Mouse (Mus musculus): ENCODE data around the gene Pgam1. TPM values are rescaled to one million over a fixed set of nuclear protein-coding genes. Genes with fewer than 3 reads are reported as not detected.

Gene Pgam1
- polyA plus RNA-seq, 1 experiment from 2014 or later, result 860 TPM

DNA sequence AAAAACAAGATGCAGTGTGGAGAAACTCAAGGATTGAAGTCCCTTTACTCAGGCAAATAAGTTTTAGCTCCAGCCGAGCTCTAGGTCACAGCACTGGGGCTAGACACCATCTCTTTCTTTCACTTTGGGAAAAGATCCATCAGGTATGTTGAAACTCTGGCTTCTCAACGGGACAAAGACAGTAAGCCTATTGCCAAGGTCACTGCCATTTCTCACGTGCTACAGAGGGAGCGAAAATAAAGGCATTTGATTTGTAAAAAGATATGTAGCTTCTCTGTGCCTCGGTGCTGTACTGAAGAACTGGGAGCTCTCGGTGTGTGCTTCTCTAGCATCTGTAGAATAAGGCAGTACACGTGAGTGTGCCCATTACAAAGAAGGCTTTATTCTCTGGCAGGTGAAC is 32.1 kb downstream of the Pgam1 start:
- no peaks in the 10 kb centered on the region for H3K4me1 ChIP-seq (ENCODE audit: control insufficient read depth, insufficient read depth, low read length)
- H3K27ac ChIP-seq (ENCODE audit: low read depth, low read length), result no peak overlapping the region
- H3K9me3 ChIP-seq (ENCODE audit: control insufficient read depth, low read length), result no peaks in the 10 kb centered on the region
- H3K4me2 ChIP-seq (ENCODE audit: low read depth), result no peak overlapping the region
- DNase-seq (ENCODE audit: low spot score) (no peak), ATAC-seq (ENCODE audit: insufficient read depth, low FRiP score, low TSS enrichment) (no peak)
- H3K27me3 ChIP-seq (ENCODE audit: control insufficient read depth, insufficient read depth, low read length), result no peaks in the 10 kb centered on the region
- 86% methylated on average over 7 of the region's 7 CpGs for WGBS
- H3K9ac ChIP-seq (ENCODE audit: low read length), result no peak overlapping the region
- H3K36me3 ChIP-seq (ENCODE audit: control insufficient read depth, insufficient read depth, low read length), result peaks cover 33% of the 10 kb centered on the region
- no peak overlapping the region for H3K4me3 ChIP-seq (ENCODE audit: low read depth, low read length)

DNA sequence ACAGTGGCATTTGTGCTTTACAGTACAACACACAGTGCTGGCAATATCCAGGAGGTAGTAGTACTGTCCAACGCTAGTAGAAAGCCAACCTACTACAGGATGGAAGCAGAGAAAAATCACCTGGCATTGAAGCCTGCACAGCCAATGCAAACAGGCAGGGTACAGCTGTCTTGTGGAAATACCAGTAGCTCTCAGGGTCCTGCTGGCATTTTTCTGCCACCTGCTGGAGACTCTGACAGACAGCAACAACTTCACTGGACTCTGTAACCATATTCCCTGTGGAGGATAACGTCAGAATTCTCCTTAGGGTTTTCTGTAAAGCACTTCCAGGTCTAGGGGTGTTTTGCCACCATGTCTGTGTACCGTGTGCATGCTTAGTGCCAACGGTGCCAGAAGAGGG is 40.6 kb downstream of the Pgam1 start:
- Histone ChIP-seq H3K4me3 (ENCODE audit: low read depth, low read length) (no peak overlapping the region), H3K4me1 (ENCODE audit: control insufficient read depth, insufficient read depth, low read length) (no peaks in the 10 kb centered on the region), H3K9ac (ENCODE audit: low read length) (no peak overlapping the region), H3K36me3 (ENCODE audit: control insufficient read depth, insufficient read depth, low read length) (peaks cover 19% of the 10 kb centered on the region), H3K27me3 (ENCODE audit: control insufficient read depth, insufficient read depth, low read length) (no peaks in the 10 kb centered on the region), H3K4me2 (ENCODE audit: low read depth) (no peak overlapping the region), H3K27ac (ENCODE audit: low read depth, low read length) (no peak overlapping the region), H3K9me3 (ENCODE audit: control insufficient read depth, low read length) (no peaks in the 10 kb centered on the region)
- DNase-seq (ENCODE audit: low spot score), result no peak
- ATAC-seq (ENCODE audit: insufficient read depth, low FRiP score, low TSS enrichment), result no peak
- 81% methylated on average over 4 of the region's 4 CpGs for WGBS

DNA sequence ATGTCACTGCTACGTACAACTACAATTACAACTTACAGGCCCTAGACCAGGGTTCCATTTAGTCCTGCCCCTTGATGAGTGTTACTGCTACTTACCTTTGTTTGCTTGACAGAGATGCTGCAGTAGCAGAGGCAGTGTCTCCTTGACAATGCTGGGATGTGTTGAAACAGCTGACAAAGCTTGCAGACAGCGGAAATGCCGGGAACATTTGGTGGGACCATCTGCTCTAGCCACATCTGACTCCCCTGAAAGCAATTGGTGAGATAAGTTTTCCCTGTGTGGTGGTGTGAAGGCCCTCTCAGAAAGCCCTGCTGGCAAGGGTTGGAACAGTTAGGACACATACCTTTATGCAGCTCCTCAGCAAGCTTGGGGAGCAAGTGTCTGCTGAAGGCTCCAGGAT is 41.9 kb downstream of the Pgam1 start:
- DNase-seq (ENCODE audit: low spot score), result no peak
- H3K9ac ChIP-seq (ENCODE audit: low read length), result no peak overlapping the region
- no peak for ATAC-seq (ENCODE audit: insufficient read depth, low FRiP score, low TSS enrichment)
- H3K4me3 ChIP-seq (ENCODE audit: low read depth, low read length), result no peak overlapping the region
- no peaks in the 10 kb centered on the region for H3K4me1 ChIP-seq (ENCODE audit: control insufficient read depth, insufficient read depth, low read length)
- H3K36me3 ChIP-seq (ENCODE audit: control insufficient read depth, insufficient read depth, low read length), result peaks cover 15% of the 10 kb centered on the region
- no peak overlapping the region for H3K4me2 ChIP-seq (ENCODE audit: low read depth)
- WGBS, result 70% methylated on average over 3 of the region's 3 CpGs
- H3K27ac ChIP-seq (ENCODE audit: low read depth, low read length), result no peak overlapping the region
- H3K9me3 ChIP-seq (ENCODE audit: control insufficient read depth, low read length), result no peaks in the 10 kb centered on the region
- H3K27me3 ChIP-seq (ENCODE audit: control insufficient read depth, insufficient read depth, low read length), result no peaks in the 10 kb centered on the region

Other genes starting within 250 kb of the Pgam1 start
- gene Slit1, start 168.3 kb upstream of the Pgam1 start, polyA plus RNA-seq (2014; fragmentation: Nextera tagmentation; extraction: Ambion mirVana), result 15.3 and 17.0 TPM in 2 replicates
- 37.0 and 37.3 TPM in 2 replicates for gene Arhgap19, start 109.9 kb upstream of the Pgam1 start, polyA plus RNA-seq (2014; fragmentation: Nextera tagmentation; extraction: Ambion mirVana)
- gene Frat1, start 82.0 kb upstream of the Pgam1 start, polyA plus RNA-seq (2014; fragmentation: Nextera tagmentation; extraction: Ambion mirVana), result 8.6 and 8.9 TPM in 2 replicates
- gene Frat2, start 63.8 kb upstream of the Pgam1 start, polyA plus RNA-seq (2014; fragmentation: Nextera tagmentation; extraction: Ambion mirVana), result 6.5 and 8.7 TPM in 2 replicates
- gene Rrp12, start 15.8 kb upstream of the Pgam1 start, polyA plus RNA-seq (2014; fragmentation: Nextera tagmentation; extraction: Ambion mirVana), result 18.0 and 20.2 TPM in 2 replicates
- 61.3 and 67.0 TPM in 2 replicates for gene Exosc1, start 21.5 kb downstream of the Pgam1 start, polyA plus RNA-seq (2014; fragmentation: Nextera tagmentation; extraction: Ambion mirVana)
- gene Zdhhc16, start 21.6 kb downstream of the Pgam1 start, polyA plus RNA-seq (2014; fragmentation: Nextera tagmentation; extraction: Ambion mirVana), result 66.8 and 69.2 TPM in 2 replicates
- gene Mms19, start 69.2 kb downstream of the Pgam1 start, polyA plus RNA-seq (2014; fragmentation: Nextera tagmentation; extraction: Ambion mirVana), result 29.0 and 35.1 TPM in 2 replicates
- gene Ubtd1, start 69.8 kb downstream of the Pgam1 start, polyA plus RNA-seq (2014; fragmentation: Nextera tagmentation; extraction: Ambion mirVana), result 9.9 and 11.2 TPM in 2 replicates
- gene Ankrd2, start 124.1 kb downstream of the Pgam1 start, polyA plus RNA-seq (2014; fragmentation: Nextera tagmentation; extraction: Ambion mirVana), result 0.45 and 0.48 TPM in 2 replicates
- 0.49 and 1.4 TPM in 2 replicates for gene Hoga1, start 133.7 kb downstream of the Pgam1 start, polyA plus RNA-seq (2014; fragmentation: Nextera tagmentation; extraction: Ambion mirVana)
- not detected in 2 replicates for gene 4933411K16Rik, start 140.3 kb downstream of the Pgam1 start, polyA plus RNA-seq (2014; fragmentation: Nextera tagmentation; extraction: Ambion mirVana)
- gene Morn4, start 174.4 kb downstream of the Pgam1 start, polyA plus RNA-seq (2014; fragmentation: Nextera tagmentation; extraction: Ambion mirVana), result 72.0 and 78.9 TPM in 2 replicates
- gene Pi4k2a, start 178.5 kb downstream of the Pgam1 start, polyA plus RNA-seq (2014; fragmentation: Nextera tagmentation; extraction: Ambion mirVana), result 28.9 and 29.6 TPM in 2 replicates
- 13.0 and 13.6 TPM in 2 replicates for gene Avpi1, start 217.1 kb downstream of the Pgam1 start, polyA plus RNA-seq (2014; fragmentation: Nextera tagmentation; extraction: Ambion mirVana)
- gene Marveld1, start 235.5 kb downstream of the Pgam1 start, polyA plus RNA-seq (2014; fragmentation: Nextera tagmentation; extraction: Ambion mirVana), result 9.2 and 10.1 TPM in 2 replicates